Mouse (Mus musculus): Measurements from ENCODE around the gene Spag7. TPM values are rescaled to one million over a fixed set of nuclear protein-coding genes. Genes with fewer than 3 reads are reported as not detected.

Gene Spag7
- polyA plus RNA-seq, 1 experiment: 195 TPM

GRCm38 (mm10) chr11:70626877-70627276 lies 42.3 kb downstream of the Spag7 start:
- H3K27ac ChIP-seq (ENCODE audit: insufficient read depth, low read length): peak overlapping the region; percentile 10; the same call in 1 of the 2 replicates
- no peaks in the 10 kb centered on the region for H3K36me3 ChIP-seq (ENCODE audit: control insufficient read depth, insufficient read depth, low read length, poor library complexity, severe bottlenecking)
- no peaks in the 10 kb centered on the region for H3K9me3 ChIP-seq (replicated peaks; ENCODE audit: control insufficient read depth, insufficient read depth, low read length, poor library complexity, severe bottlenecking)
- TF ChIP-seq POLR2A (IDR thresholded peaks at IDR 0.05; ENCODE audit: insufficient read depth, low read length) (no peak), EP300 (IDR thresholded peaks at IDR 0.05; ENCODE audit: insufficient read depth, low read depth, low read length) (no peak), CTCF (IDR thresholded peaks at IDR 0.05; ENCODE audit: low read depth, low read length) (no peak)
- no peak overlapping the region for H3K4me3 ChIP-seq (ENCODE audit: low read depth, low read length)
- no peak overlapping the region for H3K9ac ChIP-seq (ENCODE audit: low read depth, poor library complexity, severe bottlenecking)
- peaks cover 3% of the 10 kb centered on the region for H3K4me1 ChIP-seq (ENCODE audit: control insufficient read depth, insufficient read depth, low read length)
- H3K27me3 ChIP-seq (ENCODE audit: control insufficient read depth, insufficient read depth, low read length, poor library complexity, severe bottlenecking): no peaks in the 10 kb centered on the region

- no peaks in the 10 kb centered on the region for H3K27me3 ChIP-seq (ENCODE audit: control insufficient read depth, insufficient read depth, low read length, poor library complexity, severe bottlenecking)
- H3K4me1 ChIP-seq (ENCODE audit: control insufficient read depth, insufficient read depth, low read length): peaks cover 3% of the 10 kb centered on the region
- H3K9me3 ChIP-seq (replicated peaks; ENCODE audit: control insufficient read depth, insufficient read depth, low read length, poor library complexity, severe bottlenecking): no peaks in the 10 kb centered on the region
- no peak overlapping the region for H3K27ac ChIP-seq (ENCODE audit: insufficient read depth, low read length)
- no peaks in the 10 kb centered on the region for H3K36me3 ChIP-seq (ENCODE audit: control insufficient read depth, insufficient read depth, low read length, poor library complexity, severe bottlenecking)
- TF ChIP-seq EP300 (IDR thresholded peaks at IDR 0.05; ENCODE audit: insufficient read depth, low read depth, low read length) (no peak), CTCF (IDR thresholded peaks at IDR 0.05; ENCODE audit: low read depth, low read length) (peak; percentile 67)
- no peak overlapping the region for H3K9ac ChIP-seq (ENCODE audit: low read depth, poor library complexity, severe bottlenecking)
- no peak overlapping the region for H3K4me3 ChIP-seq (ENCODE audit: low read depth, low read length)
These were observed 43.7 kb downstream of the Spag7 start for GRCm38 (mm10) chr11:70625473-70625872.

GRCm38 (mm10) chr11:70623053-70623742 lies 46.0 kb downstream of the Spag7 start:
- Histone ChIP-seq H3K4me1 (ENCODE audit: control insufficient read depth, insufficient read depth, low read length) (peaks cover 3% of the 10 kb centered on the region), H3K36me3 (ENCODE audit: control insufficient read depth, insufficient read depth, low read length, poor library complexity, severe bottlenecking) (no peaks in the 10 kb centered on the region), H3K27me3 (ENCODE audit: control insufficient read depth, insufficient read depth, low read length, poor library complexity, severe bottlenecking) (no peaks in the 10 kb centered on the region), H3K27ac (ENCODE audit: insufficient read depth, low read length) (no peak overlapping the region), H3K9me3 (replicated peaks; ENCODE audit: control insufficient read depth, insufficient read depth, low read length, poor library complexity, severe bottlenecking) (no peaks in the 10 kb centered on the region), H3K4me3 (ENCODE audit: low read depth, low read length) (no peak overlapping the region), H3K9ac (ENCODE audit: low read depth, poor library complexity, severe bottlenecking) (no peak overlapping the region)
- TF ChIP-seq POLR2A (IDR thresholded peaks at IDR 0.05; ENCODE audit: insufficient read depth, low read length) (no peak), CTCF (IDR thresholded peaks at IDR 0.05; ENCODE audit: low read depth, low read length) (peak; percentile 74)

GRCm38 (mm10) chr11:70621972-70622814 lies 47.0 kb downstream of the Spag7 start:
- no peak overlapping the region for H3K9ac ChIP-seq (ENCODE audit: low read depth, poor library complexity, severe bottlenecking)
- H3K36me3 ChIP-seq (ENCODE audit: control insufficient read depth, insufficient read depth, low read length, poor library complexity, severe bottlenecking): no peaks in the 10 kb centered on the region
- TF ChIP-seq POLR2A (IDR thresholded peaks at IDR 0.05; ENCODE audit: insufficient read depth, low read length) (no peak), EP300 (IDR thresholded peaks at IDR 0.05; ENCODE audit: insufficient read depth, low read depth, low read length) (no peak), CTCF (IDR thresholded peaks at IDR 0.05; ENCODE audit: low read depth, low read length) (no peak)
- no peak overlapping the region for H3K4me3 ChIP-seq (ENCODE audit: low read depth, low read length)
- no peak overlapping the region for H3K27ac ChIP-seq (ENCODE audit: insufficient read depth, low read length)
- no peaks in the 10 kb centered on the region for H3K9me3 ChIP-seq (replicated peaks; ENCODE audit: control insufficient read depth, insufficient read depth, low read length, poor library complexity, severe bottlenecking)
- peaks cover 3% of the 10 kb centered on the region for H3K4me1 ChIP-seq (ENCODE audit: control insufficient read depth, insufficient read depth, low read length)
- no peaks in the 10 kb centered on the region for H3K27me3 ChIP-seq (ENCODE audit: control insufficient read depth, insufficient read depth, low read length, poor library complexity, severe bottlenecking)

- Histone ChIP-seq H3K36me3 (ENCODE audit: control insufficient read depth, insufficient read depth, low read length, poor library complexity, severe bottlenecking) (no peaks in the 10 kb centered on the region), H3K9me3 (replicated peaks; ENCODE audit: control insufficient read depth, insufficient read depth, low read length, poor library complexity, severe bottlenecking) (no peaks in the 10 kb centered on the region), H3K9ac (ENCODE audit: low read depth, poor library complexity, severe bottlenecking) (no peak within 1 kb of the TSS), H3K4me1 (ENCODE audit: control insufficient read depth, insufficient read depth, low read length) (no peaks in the 10 kb centered on the region), H3K27ac (ENCODE audit: insufficient read depth, low read length) (no peak within 1 kb of the TSS), H3K27me3 (ENCODE audit: control insufficient read depth, insufficient read depth, low read length, poor library complexity, severe bottlenecking) (no peaks in the 10 kb centered on the region), H3K4me3 (ENCODE audit: low read depth, low read length) (no peak within 1 kb of the TSS)
- TF ChIP-seq POLR2A (IDR thresholded peaks at IDR 0.05; ENCODE audit: insufficient read depth, low read length) (no peak), EP300 (IDR thresholded peaks at IDR 0.05; ENCODE audit: insufficient read depth, low read depth, low read length) (no peak), CTCF (IDR thresholded peaks at IDR 0.05; ENCODE audit: low read depth, low read length) (no peak)
These were observed 50.1 kb downstream of the Spag7 start, which contains the start of gene Chrne for GRCm38 (mm10) chr11:70619101-70619500. TSS of gene Chrne (minus strand) at chr11:70619216.
